Mouse (Mus musculus) midbrain, postnatal 0 days (tissue): ENCODE results near the gene Zfp799. TPM values are rescaled to one million over a fixed set of nuclear protein-coding genes. Genes with fewer than 3 reads are reported as not detected.
A peak's percentile ranks its signal among the peaks of the same experiment; 100 is the strongest.

Experiments
- ATAC-seq: fragments of 200-750 bp; cut with Nextera tagmentation; 2 replicates; pipeline ENCODE4 v1.8.0; 2017; ENCODE audit warnings: moderate number of reproducible peaks, mild to moderate bottlenecking, moderate TSS enrichment, moderate library complexity; ENCODE audit not compliant: low FRiP score
- DNase-seq: peaks from one replicate; pipeline ENCODE4 v3.0.0-alpha.2; 2015; ENCODE audit warnings: low spot score
- H3K27ac ChIP-seq: fragments of 300-500 bp; sonication (generic); 2 replicates; pipeline ENCODE4 v1.5.1; 2014; ENCODE audit warnings: low read depth, mild to moderate bottlenecking, low read length, mixed read lengths
- H3K27me3 ChIP-seq: fragments of 300-500 bp; sonication (generic); 2 replicates; pipeline ENCODE4 v1.6.1; 2014; ENCODE audit warnings: low read length, control low read depth, mixed read lengths; ENCODE audit not compliant: insufficient read depth
- H3K36me3 ChIP-seq: fragments of 300-500 bp; sonication (generic); 2 replicates; pipeline ENCODE4 v1.6.1; 2014; ENCODE audit warnings: low read length, control low read depth, mixed read lengths; ENCODE audit not compliant: insufficient read depth
- H3K4me1 ChIP-seq: fragments of 300-500 bp; sonication (generic); 2 replicates; pipeline ENCODE4 v1.6.1; 2014; ENCODE audit warnings: mild to moderate bottlenecking, control low read depth, antibody characterized with exemption, low read length, mixed read lengths; ENCODE audit not compliant: insufficient read depth
- H3K4me2 ChIP-seq: fragments of 300-500 bp; sonication (generic); 2 replicates; pipeline ENCODE4 v1.6.1; 2014; ENCODE audit warnings: low read depth, mild to moderate bottlenecking, low read length, mixed read lengths; ENCODE audit not compliant: poor library complexity, severe bottlenecking
- H3K4me3 ChIP-seq: fragments of 300-500 bp; sonication (generic); 2 replicates; pipeline ENCODE4 v1.5.1; 2014; ENCODE audit warnings: low read depth, mild to moderate bottlenecking, low read length, moderate library complexity
- H3K9ac ChIP-seq: fragments of 300-500 bp; sonication (generic); replicated peaks from 2 replicates; pipeline ENCODE4 v1.6.1; 2014; ENCODE audit warnings: mild to moderate bottlenecking, low read length, moderate library complexity, mixed read lengths; ENCODE audit not compliant: poor library complexity, severe bottlenecking
- H3K9me3 ChIP-seq: fragments of 300-500 bp; sonication (generic); 2 replicates; pipeline ENCODE4 v1.6.1; 2016; ENCODE audit warnings: low read length, control low read depth
- CTCF ChIP-seq: IDR thresholded peaks from 2 replicates; pipeline ENCODE4 v1.5.1; 2016; ENCODE audit warnings: antibody characterized with exemption, mild to moderate bottlenecking
- WGBS: fragments of 180-500 bp; shearing (Covaris S2); extraction: QIAGEN DNeasy Blood & Tissue Kit; methylation state at CpG from one replicate; pipeline ENCODE4 v1.1.7; 2014; 5-methylcytosine and 5-hydroxymethylcytosine counted together
- polyA plus RNA-seq: library from polyadenylated mRNA; unstranded; fragments of >200 nt; fragmentation: Nextera tagmentation; extraction: Ambion mirVana; gene quantifications from 2 replicates; pipeline ENCODE4 v1.2.1, GENCODE M21; 2015
- total RNA-seq: library from RNA; depleted of rRNA; stranded (reverse); fragments of >200 nt; gene quantifications from 2 replicates; pipeline ENCODE4 v1.2.3, GENCODE M21; 2014

Gene Zfp799
- total and polyA plus RNA-seq, 2 experiments from 2014 or later = 9.0 to 16.3 TPM

DNA sequence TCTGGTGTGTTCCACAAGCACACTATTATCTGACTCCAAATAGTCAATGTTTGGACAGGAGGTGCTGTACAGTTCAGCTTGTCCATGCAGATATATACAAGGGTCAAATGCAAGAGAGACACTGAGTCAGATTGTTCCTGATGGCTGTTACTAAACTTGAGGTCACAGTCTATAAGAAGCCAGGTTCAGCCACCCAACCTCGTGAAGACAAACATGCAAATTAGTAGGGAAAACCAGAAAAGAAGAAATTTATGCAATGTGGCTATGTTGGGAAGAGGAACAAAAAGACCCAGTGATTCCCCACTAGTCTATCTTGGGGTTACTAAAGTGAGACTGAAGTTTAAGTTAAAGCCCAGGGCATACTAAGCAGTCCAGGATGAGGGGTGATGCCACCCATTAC, 19.4 kb downstream of the Zfp799 start:
- H3K27ac ChIP-seq = no peak overlapping the region
- no peak for ATAC-seq
- peaks cover 12% of the 10 kb centered on the region for H3K4me1 ChIP-seq
- no peaks in the 10 kb centered on the region for H3K9me3 ChIP-seq
- TF ChIP-seq CTCF = no peak
- no peaks in the 10 kb centered on the region for H3K36me3 ChIP-seq
- H3K9ac ChIP-seq = no peak overlapping the region
- 26% methylated on average over 1 of the region's 1 CpGs for WGBS
- no peak overlapping the region for H3K4me3 ChIP-seq
- H3K27me3 ChIP-seq = no peaks in the 10 kb centered on the region
- no peak for DNase-seq
- H3K4me2 ChIP-seq = no peak overlapping the region

DNA sequence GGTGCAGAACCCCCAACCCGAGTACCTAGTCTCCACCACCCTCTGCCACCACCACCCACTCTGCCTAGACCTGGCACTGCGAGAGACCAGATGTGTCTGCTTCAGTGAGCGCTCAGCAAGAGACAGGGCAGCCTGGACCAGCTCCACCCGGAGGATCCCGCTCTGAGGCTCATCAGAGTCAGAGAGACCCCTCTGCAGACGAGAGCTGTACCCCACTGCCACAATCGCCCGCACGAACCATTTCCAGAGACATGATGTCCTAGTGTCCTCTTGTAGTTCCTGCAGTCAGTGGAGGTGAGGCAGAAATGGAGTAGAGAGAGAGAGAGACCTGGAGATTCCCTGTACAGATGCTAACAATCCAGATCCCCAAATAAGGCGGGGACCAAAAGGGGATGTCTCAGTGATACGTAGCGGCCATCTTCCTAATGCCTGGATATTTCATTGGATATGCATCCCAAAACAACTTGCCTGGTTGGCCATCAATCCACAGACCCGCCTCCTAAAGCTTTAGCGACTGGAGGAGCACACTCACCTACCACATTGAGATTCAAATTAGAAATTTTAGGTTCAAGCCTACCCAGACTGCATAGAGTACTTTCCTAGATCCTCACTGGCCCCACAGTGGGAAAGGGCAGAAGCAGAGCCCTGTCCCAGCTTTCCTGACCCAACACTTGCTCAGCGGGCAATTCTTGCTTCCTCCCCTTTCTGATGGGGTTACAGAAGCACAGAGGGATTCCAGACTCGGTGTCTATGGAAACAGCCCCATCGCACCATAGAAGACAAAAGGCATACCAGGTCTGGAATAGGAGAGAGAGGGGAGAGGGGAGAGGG, 20.3 kb downstream of the Zfp799 start, which contains the start of gene Zfp811:
TSS of gene Zfp811 (minus strand) at position 388 of the 831 bp plus-strand sequence.
- H3K9ac ChIP-seq = peak within 1 kb of the TSS; percentile 90
- no peaks in the 10 kb centered on the region for H3K36me3 ChIP-seq
- H3K4me2 ChIP-seq = peak within 1 kb of the TSS; percentile 58
- H3K27ac ChIP-seq = peak within 1 kb of the TSS; percentile 88
- no peaks in the 10 kb centered on the region for H3K9me3 ChIP-seq
- H3K4me1 ChIP-seq = peaks cover 12% of the 10 kb centered on the region
- H3K4me3 ChIP-seq = peak within 1 kb of the TSS; percentile 51
- H3K27me3 ChIP-seq = no peaks in the 10 kb centered on the region
- peak; percentile 43; the same call in 1 of the 2 replicates for TF ChIP-seq CTCF
- 0% methylated on average over 17 of the region's 17 CpGs for WGBS
- DNase-seq (peak; percentile 94), ATAC-seq (peak; percentile 91)

DNA sequence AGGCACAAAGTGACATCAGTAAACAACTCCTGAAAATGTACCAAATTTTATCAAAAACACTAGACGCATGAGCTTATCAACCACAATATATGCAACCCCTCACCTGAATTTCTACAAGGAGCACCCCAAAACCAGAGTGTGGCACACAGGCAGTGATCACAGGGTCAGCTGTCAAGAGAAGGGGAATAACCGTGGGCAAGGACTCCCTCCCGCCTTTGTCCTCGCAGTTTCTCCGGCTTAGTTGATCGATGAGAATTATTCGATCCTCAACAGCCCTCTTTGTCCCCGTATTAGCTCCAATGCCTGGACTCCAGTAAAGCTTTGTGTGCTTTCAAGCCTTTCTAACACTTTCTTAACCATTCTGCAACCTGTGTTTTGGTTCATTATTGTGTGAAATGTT, 21.1 kb downstream of the Zfp799 start:
- peak overlapping the region; percentile 58 for H3K4me2 ChIP-seq
- H3K4me1 ChIP-seq = peaks cover 12% of the 10 kb centered on the region
- WGBS = 6% methylated on average over 8 of the region's 8 CpGs
- H3K4me3 ChIP-seq = peak overlapping the region; percentile 51
- no peaks in the 10 kb centered on the region for H3K27me3 ChIP-seq
- H3K9ac ChIP-seq = peak overlapping the region; percentile 90
- no peak for TF ChIP-seq CTCF
- no peaks in the 10 kb centered on the region for H3K36me3 ChIP-seq
- peak; percentile 26 for DNase-seq
- H3K27ac ChIP-seq = peak overlapping the region; percentile 88
- no peak for ATAC-seq
- H3K9me3 ChIP-seq = no peaks in the 10 kb centered on the region

DNA sequence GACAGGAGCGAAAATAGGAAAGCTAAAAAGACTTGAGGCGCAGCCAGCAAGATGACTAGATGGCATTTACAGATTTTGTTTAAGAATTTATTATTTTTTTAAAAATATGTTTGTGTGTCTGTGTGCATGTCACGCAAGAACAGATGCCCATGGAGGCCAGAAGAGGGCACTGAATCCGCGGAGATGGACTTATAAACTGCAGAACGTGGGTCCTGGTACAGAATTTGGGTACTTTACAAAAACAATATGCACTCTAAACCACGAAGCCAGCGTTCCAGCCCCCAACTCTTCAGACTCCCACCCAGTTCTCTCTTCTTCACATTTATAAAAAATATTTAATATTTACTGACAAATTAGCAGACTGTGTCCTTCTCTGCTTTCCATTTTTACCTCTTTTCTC, 40.8 kb downstream of the Zfp799 start:
- ATAC-seq (no peak), DNase-seq (no peak)
- H3K27me3 ChIP-seq = no peaks in the 10 kb centered on the region
- peaks cover 6% of the 10 kb centered on the region; the same call in 1 of the 2 replicates for H3K4me1 ChIP-seq
- H3K9me3 ChIP-seq = no peaks in the 10 kb centered on the region
- 74% methylated on average over 8 of the region's 8 CpGs for WGBS
- H3K4me3 ChIP-seq = no peak overlapping the region
- H3K27ac ChIP-seq = no peak overlapping the region
- no peak for TF ChIP-seq CTCF
- no peaks in the 10 kb centered on the region for H3K36me3 ChIP-seq
- H3K4me2 ChIP-seq = no peak overlapping the region
- H3K9ac ChIP-seq = no peak overlapping the region

DNA sequence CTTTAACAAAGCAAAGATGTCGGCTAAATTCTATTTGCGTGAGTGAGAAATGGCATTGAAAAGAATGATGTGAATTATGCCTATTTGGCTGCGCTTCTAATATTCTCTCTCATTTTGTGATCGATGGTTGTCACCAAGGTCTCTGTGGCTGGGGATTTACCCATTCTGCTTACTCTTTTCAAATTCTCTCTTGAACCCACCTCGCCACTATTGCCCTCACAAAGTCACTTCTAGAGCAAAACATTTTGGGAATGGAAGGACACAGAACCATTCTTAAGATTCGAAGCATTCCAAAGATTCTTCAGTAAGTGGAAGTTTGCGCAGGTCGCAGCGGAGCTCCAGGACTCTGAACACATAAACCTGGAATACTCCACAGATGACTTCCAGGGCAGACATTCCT, 41.5 kb downstream of the Zfp799 start:
- no peak for ATAC-seq
- peaks cover 6% of the 10 kb centered on the region; the same call in 1 of the 2 replicates for H3K4me1 ChIP-seq
- H3K9me3 ChIP-seq = no peaks in the 10 kb centered on the region
- H3K4me3 ChIP-seq = peak overlapping the region; percentile 86
- WGBS = 11% methylated on average over 9 of the region's 9 CpGs
- no peak for DNase-seq
- no peak for TF ChIP-seq CTCF
- peak overlapping the region; percentile 53 for H3K4me2 ChIP-seq
- no peak overlapping the region for H3K9ac ChIP-seq
- H3K36me3 ChIP-seq = peaks cover 3% of the 10 kb centered on the region; the same call in 1 of the 2 replicates
- H3K27me3 ChIP-seq = no peaks in the 10 kb centered on the region
- no peak overlapping the region for H3K27ac ChIP-seq

DNA sequence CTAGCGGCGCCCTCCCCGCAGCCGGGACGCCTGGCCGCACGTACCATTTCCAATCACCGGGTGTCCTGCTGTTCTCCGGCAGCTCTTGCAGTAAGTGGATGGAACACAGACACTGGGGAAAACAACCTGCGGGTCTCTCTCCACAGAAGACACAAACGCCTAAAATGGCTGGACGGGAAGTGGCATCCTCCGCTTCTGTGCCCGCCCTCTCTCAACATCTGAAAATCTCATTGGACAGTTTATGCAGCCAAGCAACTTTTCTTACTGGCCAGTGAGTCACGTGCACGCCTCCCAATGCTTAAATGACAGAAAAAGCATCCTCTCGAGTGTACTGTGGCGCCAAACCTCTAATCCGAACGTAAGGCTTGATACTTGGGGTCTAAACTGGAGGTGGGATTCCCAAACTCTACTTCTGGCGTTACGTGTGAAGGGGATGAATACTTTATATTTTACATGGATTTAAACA, 41.9 kb downstream of the Zfp799 start, which contains the start of gene Zfp871:
TSS of gene Zfp871 (minus strand) at position 194 of the 466 bp plus-strand sequence.
- Histone ChIP-seq H3K4me1 (peaks cover 6% of the 10 kb centered on the region; the same call in 1 of the 2 replicates), H3K36me3 (peaks cover 3% of the 10 kb centered on the region; the same call in 1 of the 2 replicates), H3K9me3 (no peaks in the 10 kb centered on the region), H3K27me3 (no peaks in the 10 kb centered on the region), H3K4me3 (peak within 1 kb of the TSS; percentile 86), H3K27ac (peak within 1 kb of the TSS; percentile 91), H3K9ac (peak within 1 kb of the TSS; percentile 97), H3K4me2 (peak within 1 kb of the TSS; percentile 64)
- TF ChIP-seq CTCF = peak; percentile 12; the same call in 1 of the 2 replicates
- ATAC-seq = peak; percentile 99
- peak; percentile 96 for DNase-seq
- 0% methylated on average over 22 of the region's 22 CpGs for WGBS
